Mouse (Mus musculus) telencephalon, adult 2 months (tissue): Measurements from ENCODE around the gene Polr2c.
"Not testable (repeated sequence)": the region's sequence is repeated elsewhere in the genome, so short reads cannot be mapped to it uniquely, and the experiment has no call there.

Experiments
- DNase-seq: peaks from one replicate; pipeline ENCODE4 v3.0.0-alpha.2; 2011; ENCODE audit warnings: low read depth, low spot score

The Polr2c gene

DNA sequence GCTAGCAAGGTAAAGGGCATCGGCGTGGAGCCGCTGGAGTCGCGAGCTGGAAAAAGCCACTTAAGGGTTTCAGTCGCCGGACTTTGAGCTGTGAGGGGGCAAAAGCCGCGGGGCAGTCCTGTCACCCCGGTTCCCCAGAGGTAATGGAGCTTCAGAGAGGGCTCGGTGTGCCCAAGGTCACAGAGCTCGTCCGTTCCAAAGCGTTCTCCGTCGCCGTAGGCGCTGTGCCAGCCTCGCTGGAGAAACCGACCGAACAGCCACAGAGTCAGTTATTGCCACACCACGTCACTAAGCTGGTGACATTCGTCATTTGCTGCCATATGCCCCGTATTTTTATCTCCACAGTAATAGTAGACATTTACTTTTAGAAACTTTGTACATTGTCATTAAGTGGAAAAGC lies 18.6 kb upstream of the Polr2c start:
- peak; percentile 39 for DNase-seq

GRCm38 (mm10) chr8:94841183-94841582 lies 16.1 kb upstream of the Polr2c start:
- DNase-seq = no peak

GRCm38 (mm10) chr8:94850049-94850448 lies 7.2 kb upstream of the Polr2c start:
- no peak for DNase-seq

GRCm38 (mm10) chr8:94854761-94855160 lies 2.5 kb upstream of the Polr2c start:
- DNase-seq = not testable (repeated sequence)

DNA sequence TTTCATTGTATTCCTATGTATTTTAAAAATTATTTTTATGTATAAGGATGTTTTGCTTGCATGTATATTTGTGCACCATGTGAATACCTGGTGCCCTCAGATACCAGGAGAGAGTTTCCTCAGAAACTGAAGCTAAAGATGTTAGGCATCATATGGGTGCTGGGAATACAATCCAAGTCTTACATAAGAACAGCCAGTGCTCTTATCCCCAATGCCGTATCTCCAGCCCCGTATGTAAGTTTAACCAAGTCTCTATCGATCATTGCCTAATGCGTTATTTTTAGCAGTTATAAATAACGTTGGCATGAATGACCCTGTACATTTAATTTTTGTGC lies 272 bp upstream of the Polr2c start:
- no peak for DNase-seq

- no peak for DNase-seq
Measured at GRCm38 (mm10) chr8:94861352-94861910, 4.2 kb downstream of the Polr2c start.

DNA sequence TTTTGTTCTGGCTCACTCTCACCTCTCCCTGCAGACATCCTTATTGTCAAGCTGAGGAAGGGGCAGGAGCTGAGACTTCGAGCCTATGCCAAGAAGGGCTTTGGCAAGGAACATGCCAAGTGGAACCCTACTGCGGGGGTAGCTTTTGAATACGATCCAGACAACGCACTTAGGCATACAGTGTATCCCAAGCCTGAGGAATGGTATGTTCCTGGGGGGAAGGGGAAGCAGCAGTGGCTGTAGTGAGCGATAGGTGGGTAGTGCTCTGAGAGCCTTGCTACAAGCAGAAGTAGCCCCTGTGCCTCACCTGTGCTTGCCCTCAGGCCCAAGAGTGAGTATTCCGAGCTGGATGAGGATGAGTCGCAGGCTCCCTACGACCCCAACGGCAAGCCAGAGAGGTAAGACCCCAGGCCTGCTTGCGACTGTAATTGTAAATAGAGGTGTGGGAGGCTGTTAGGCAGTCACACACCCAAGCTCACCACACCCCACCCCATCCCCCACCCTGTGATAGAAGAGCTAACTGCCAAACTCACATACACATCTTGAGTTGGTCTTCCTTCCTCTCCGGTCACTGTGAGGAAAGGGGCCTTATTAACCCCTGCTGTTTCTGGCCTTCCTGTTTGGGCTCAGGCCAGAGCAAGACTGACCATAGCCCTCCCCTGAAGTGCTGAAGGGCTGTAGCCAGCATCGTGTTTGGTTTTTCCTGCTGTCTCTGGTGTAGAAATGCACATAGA lies 5.4 kb downstream of the Polr2c start:
- DNase-seq = no peak

DNA sequence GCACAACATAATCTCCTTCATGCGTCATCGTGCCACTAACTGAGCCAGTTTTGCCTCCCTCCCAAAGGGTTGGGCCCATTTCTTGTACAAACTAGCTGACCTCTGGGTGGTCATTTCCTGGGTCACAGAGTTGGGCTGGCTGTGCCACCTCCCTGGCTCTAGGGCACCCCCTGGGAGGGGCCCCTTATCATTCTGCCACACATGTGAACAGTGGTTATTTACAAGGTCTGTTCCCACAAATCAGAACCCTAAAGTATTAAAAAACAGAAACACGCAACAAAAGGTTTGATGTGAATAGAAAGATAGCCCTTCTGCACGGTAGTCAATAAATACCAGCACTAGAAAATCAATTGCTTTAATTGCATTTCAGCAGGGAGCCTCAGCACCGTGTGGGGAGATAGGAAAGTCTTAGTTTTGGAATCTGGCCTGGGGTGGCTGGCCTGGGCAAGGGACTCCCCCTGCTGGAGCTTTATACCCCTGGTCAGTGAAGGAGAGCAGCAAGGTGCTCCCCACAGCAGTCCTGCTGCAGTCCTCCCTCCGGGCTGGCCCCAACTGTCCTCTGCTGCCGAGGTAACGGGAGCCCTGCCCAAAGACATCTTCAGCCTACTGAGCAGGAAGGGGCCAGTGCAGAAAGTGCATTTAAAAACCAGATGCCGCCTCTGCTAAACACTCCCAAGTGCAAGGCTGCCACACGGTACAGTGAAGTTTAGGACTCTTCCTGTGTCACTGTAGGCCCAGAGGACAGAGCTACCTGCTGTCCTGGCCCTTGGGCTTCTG lies 6.8 kb downstream of the Polr2c start:
- DNase-seq = no peak

DNA sequence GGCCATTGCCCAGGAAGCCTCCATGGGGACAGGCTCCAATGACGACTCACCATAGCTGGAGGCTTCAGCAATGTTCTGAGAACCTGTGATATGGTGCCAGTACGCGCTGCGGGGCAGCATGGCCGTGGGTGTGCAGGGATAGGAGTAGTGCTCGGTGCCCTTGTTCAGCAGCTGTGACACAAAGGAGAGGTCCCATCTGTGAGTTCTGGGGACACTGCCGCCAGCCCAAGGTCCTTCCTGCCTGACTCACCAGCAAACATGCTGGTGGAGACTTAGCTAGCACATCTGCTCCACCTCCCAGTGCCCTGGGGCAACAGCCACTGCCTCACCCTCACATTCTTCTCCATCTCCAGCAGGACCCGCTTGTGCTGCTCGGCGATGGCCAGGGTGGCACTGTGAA lies 8.0 kb downstream of the Polr2c start:
- no peak for DNase-seq

GRCm38 (mm10) chr8:94866921-94867320 lies 9.7 kb downstream of the Polr2c start:
- no peak for DNase-seq

DNA sequence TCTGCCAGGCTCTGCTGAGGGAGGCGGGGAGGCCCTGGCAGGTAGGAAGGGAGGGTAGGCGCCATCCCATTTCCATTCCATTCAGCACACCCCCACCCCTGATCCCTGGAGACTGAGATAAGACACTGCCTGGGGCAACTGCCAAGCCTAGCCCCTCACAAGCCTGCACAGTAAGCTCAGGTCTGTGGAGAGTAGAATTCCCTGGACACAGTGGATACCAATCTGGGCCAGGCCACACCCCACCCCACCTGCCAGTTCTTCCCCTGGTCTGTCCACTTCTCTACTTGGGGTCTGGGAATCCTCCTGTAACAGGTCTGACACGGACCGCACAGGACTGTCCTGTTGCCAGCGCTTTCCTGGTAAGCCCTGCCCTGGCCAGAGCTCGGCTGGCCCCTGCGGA lies 11.9 kb downstream of the Polr2c start:
- DNase-seq = no peak

DNA sequence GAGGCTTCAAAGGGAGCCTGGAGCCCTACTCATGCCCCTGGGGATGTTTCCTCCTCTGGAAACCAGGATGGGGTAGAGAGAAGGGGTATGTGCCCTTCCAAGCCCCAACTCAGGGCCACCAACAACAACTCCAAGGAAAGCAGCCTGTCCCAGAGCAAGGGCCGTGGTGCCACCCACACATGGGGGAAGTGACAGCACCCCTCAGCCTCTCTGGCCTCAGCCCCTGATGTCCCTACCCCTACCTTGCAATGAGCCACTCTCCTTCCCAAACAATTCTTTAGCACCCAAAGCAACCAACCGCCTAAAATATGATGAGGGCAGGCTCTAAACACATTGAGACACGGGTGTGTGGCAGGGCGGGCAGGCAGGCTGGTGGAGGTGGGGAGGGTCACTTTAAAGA lies 12.8 kb downstream of the Polr2c start:
- no peak for DNase-seq

DNA sequence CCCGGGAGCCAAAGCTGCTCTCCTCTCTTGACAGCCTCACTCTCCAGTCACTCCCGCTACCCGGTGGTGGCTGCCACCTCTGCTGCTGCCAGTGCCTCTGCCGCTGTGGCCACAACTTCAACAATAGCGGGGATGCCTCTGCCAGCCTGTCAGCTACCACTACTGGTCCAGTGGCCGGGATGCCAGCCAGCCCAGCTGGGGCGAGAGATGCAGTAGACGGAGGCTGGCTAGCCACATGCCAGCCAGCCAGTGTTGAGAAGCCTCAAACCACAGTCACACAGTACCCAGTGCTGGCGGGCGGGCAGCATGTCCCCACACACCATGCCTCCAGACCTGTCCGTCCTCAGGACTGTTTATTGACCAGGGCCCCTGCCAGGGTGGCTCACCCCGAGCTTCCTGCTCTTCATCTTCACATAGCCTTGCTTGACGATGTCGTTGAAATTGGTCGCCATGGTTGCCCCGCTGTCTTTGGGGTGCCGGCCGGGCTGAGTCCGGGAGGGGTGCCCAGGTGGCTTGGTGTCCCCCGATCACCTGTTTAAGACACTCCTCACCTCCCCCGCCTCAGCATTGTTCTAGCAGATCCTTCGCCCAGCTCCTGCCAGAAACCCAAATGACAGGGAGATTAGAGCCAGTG lies 13.3 kb downstream of the Polr2c start:
- DNase-seq = no peak

DNA sequence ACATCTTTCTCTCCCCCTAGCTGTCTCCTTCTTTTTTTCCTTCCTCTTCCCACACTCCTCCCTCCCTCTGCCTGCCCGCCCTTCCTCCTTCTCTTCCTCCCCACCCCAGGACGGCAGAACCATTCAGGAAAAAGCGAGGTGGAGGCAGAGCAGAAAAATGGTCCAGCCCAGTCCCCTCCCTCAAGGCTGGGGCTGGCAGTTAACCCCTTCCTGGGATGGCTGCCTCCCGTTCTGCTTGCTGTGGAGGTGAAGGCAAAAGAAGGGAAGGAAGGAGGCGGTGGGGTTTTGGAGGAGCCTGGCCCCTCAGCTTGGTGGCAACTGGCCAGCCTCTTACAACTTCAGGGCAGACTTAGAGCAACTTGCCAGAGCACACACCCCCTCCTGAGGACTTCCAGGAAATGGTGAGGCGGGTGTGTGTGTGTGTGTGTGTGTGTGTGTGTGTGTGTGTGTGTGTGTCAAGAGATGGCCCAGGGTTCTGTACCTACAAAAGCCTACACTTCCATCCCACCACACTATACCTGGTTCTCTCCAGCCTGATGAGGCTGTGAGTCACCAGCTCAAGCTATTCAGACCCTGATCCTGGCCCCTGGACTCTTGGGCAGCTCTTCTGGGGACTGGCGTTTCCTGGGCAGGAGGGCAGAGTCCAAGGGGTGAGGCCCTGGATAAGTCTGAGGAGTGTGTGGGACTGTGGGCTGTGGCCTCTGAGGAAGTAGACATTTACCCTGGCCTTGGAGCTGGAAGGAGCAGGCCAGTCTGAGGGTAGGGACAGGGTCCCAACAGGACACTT lies 14.1 kb downstream of the Polr2c start:
- DNase-seq = peak; percentile 85

- no peak for DNase-seq
Measured at GRCm38 (mm10) chr8:94872156-94872555, 14.9 kb downstream of the Polr2c start.

DNA sequence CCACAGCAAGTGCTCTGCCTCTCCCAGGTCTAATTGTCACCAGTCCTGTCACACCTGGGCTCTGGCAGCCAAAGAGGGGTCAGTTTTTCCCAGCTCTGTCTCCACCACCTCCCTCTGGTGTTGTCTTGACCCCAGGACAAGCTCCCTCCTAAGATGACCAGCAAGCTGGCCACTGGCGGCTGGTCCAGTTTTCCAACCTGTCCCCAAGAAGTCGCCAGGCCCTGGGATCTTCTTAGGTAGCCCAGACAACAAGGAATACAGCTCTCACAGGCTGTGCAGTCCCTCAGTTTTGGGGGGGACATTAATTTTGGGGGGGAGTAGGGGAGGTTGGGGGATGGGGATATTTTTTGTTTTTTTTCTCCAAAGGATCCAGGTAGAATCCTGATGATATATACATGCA lies 15.3 kb downstream of the Polr2c start:
- DNase-seq = no peak

- DNase-seq = no peak
Measured at GRCm38 (mm10) chr8:94874358-94874757, 17.1 kb downstream of the Polr2c start.

- DNase-seq = no peak
Measured at GRCm38 (mm10) chr8:94875096-94875870, 18.0 kb downstream of the Polr2c start.

GRCm38 (mm10) chr8:94875871-94876150 lies 18.6 kb downstream of the Polr2c start:
- no peak for DNase-seq

DNA sequence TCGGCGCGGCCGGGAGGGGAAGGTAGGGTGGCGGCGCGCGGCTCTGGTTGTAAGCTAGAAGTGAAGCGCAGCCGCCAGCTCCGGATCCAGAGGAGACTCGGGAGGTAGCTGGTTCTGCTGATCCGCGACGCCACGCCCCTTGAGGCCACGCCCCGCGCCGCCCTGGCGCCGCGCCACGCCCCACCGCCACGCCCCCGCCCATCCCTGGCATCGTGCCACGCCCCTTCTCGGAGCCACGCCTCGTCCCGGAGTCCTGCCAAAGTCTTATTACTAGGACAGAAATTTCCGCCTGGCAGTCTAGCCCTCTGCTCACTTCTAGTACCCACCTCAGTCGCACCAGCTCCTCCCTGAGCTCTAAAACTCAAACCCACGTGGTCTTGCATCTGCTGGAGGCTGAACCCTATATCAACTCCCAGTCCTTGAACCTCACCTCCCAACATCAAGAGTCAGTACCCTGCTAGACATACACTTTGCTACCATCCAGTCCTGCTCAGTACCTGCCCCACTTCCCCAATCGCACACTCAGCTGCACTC lies 19.0 kb downstream of the Polr2c start, which contains the start of gene Dok4:
Gene Dok4 (minus strand): TSS at position 134 of the 534 bp plus-strand sequence.
- no peak for DNase-seq

- DNase-seq = no peak
Measured at GRCm38 (mm10) chr8:94876820-94877219, 19.6 kb downstream of the Polr2c start.
